Mouse (Mus musculus): ENCODE measurements around the gene Glt6d1. TPM values are rescaled to one million over a fixed set of nuclear protein-coding genes. Genes with fewer than 3 reads are reported as not detected.

The Glt6d1 gene
- total RNA-seq, 2 experiments from 2014 or later: not detected

Other genes with a start within 250 kb of the Glt6d1 start
- under 1 TPM; 0.68 to 0.80 TPM for gene Mamdc4, start 241.0 kb downstream of the Glt6d1 start, total RNA-seq (2021)
- gene Phpt1, start 240.6 kb downstream of the Glt6d1 start, total RNA-seq (2021): 10 to 100 TPM; 42.6 to 44.8 TPM
- gene Ajm1, start 234.1 kb downstream of the Glt6d1 start, total RNA-seq (2021): under 1 TPM in 1 of 2 experiments, not detected in 1; 0.10 TPM
- 10 to 100 TPM; 39.5 to 41.0 TPM for gene Rabl6, start 207.3 kb downstream of the Glt6d1 start, total RNA-seq (2021)
- gene Ccdc183, start 198.2 kb downstream of the Glt6d1 start, total RNA-seq (2021): not detected
- 10 to 100 TPM; 12.1 to 14.3 TPM for gene Tmem141, start 193.8 kb downstream of the Glt6d1 start, total RNA-seq (2021)
- 1 to 10 TPM; 5.7 to 6.2 TPM for gene Fcna, start 187.8 kb downstream of the Glt6d1 start, total RNA-seq (2021)
- 10 to 100 TPM; 31.0 to 33.3 TPM for gene Lcn8, start 162.7 kb downstream of the Glt6d1 start, total RNA-seq (2021)
- gene Lcn5, start 157.9 kb downstream of the Glt6d1 start, total RNA-seq (2021): not detected
- not detected for gene Lcn6, start 139.1 kb downstream of the Glt6d1 start, total RNA-seq (2021)
- not detected for gene Lcn10, start 133.1 kb downstream of the Glt6d1 start, total RNA-seq (2021)
- gene Obp2a, start 115.8 kb downstream of the Glt6d1 start, total RNA-seq (2021): not detected
- gene Bmyc, start 109.1 kb downstream of the Glt6d1 start, total RNA-seq (2021): 10 to 100 TPM; 10.9 to 15.5 TPM
- not detected for gene Obp2b, start 78.8 kb downstream of the Glt6d1 start, total RNA-seq (2021)
- gene Lcn3, start 50.3 kb downstream of the Glt6d1 start, total RNA-seq (2021): not detected
- not detected for gene Lcn11, start 38.8 kb downstream of the Glt6d1 start, total RNA-seq (2021)
- not detected for gene Gm13539, start 33.6 kb downstream of the Glt6d1 start, total RNA-seq (2021)
- gene Lcn9, start 7.3 kb upstream of the Glt6d1 start, total RNA-seq (2021): not detected
- not detected for gene Sohlh1, start 31.4 kb upstream of the Glt6d1 start, total RNA-seq (2021)
- under 1 TPM; 0.23 to 0.84 TPM for gene Kcnt1, start 47.9 kb upstream of the Glt6d1 start, total RNA-seq (2021)
- gene Camsap1, start 167.4 kb upstream of the Glt6d1 start, total RNA-seq (2021): 10 to 100 TPM; 24.9 to 27.4 TPM
- gene Ubac1, start 205.9 kb upstream of the Glt6d1 start, total RNA-seq (2021): 100 to 1,000 TPM; 187 to 194 TPM